Mouse (Mus musculus) C2C12 (cell line): ENCODE data around the gene Glipr1l1. TPM values are rescaled to one million over a fixed set of nuclear protein-coding genes. Genes with fewer than 3 reads are reported as not detected.
A peak's percentile ranks its signal among the peaks of the same experiment; 100 is the strongest.
"Not testable (repeated sequence)": the region's sequence is repeated elsewhere in the genome, so short reads cannot be mapped to it uniquely, and the experiment has no call there.

Experiments used
- H3K27me3 ChIP-seq: one replicate; pipeline ENCODE4 v1.6.1; 2011; ENCODE audit not compliant: control insufficient read depth, insufficient read depth, insufficient read length
- H3K36me3 ChIP-seq: one replicate; pipeline ENCODE4 v1.6.1; 2011; ENCODE audit not compliant: control insufficient read depth, insufficient read depth
- H3K4me3 ChIP-seq: one replicate; pipeline ENCODE4 v1.5.1; 2011; ENCODE audit warnings: mild to moderate bottlenecking, control low read depth; ENCODE audit not compliant: poor library complexity, insufficient read depth, severe bottlenecking
- H3K79me2 ChIP-seq: one replicate; pipeline ENCODE4 v1.6.1; 2011; ENCODE audit not compliant: control insufficient read depth, insufficient read depth
- H3K79me3 ChIP-seq: one replicate; pipeline ENCODE4 v1.6.1; 2011; ENCODE audit warnings: low read depth, control low read depth
- H3ac ChIP-seq: one replicate; pipeline ENCODE3; 2011; ENCODE audit warnings: low read depth; ENCODE audit not compliant: control insufficient read depth, insufficient read length
- CEBPB ChIP-seq: IDR thresholded peaks from one replicate; pipeline ENCODE4 v1.6.1; 2011; ENCODE audit warnings: low read depth, mild to moderate bottlenecking, control low read depth, moderate library complexity
- CTCF ChIP-seq: IDR thresholded peaks from one replicate; pipeline ENCODE4 v1.5.1; 2011; ENCODE audit not compliant: control insufficient read depth, insufficient read depth, insufficient read length
- FOSL1 ChIP-seq: IDR thresholded peaks from one replicate; pipeline ENCODE4 v1.8.0; 2011; ENCODE audit warnings: mild to moderate bottlenecking, low read length; ENCODE audit not compliant: poor library complexity, insufficient read depth, severe bottlenecking
- MAX ChIP-seq: IDR thresholded peaks from one replicate; pipeline ENCODE4 v1.6.1; 2011; ENCODE audit warnings: mild to moderate bottlenecking, control low read depth
- MYOD1 ChIP-seq: IDR thresholded peaks from one replicate; pipeline ENCODE4 v1.6.1; 2011; ENCODE audit warnings: low read depth; ENCODE audit not compliant: control insufficient read depth, insufficient read length
- MYOG ChIP-seq: IDR thresholded peaks from one replicate; pipeline ENCODE4 v1.6.1; 2011; ENCODE audit not compliant: control insufficient read depth, insufficient read length; ENCODE audit errors: extremely low read depth
- USF1 ChIP-seq: IDR thresholded peaks from one replicate; pipeline ENCODE4 v1.6.1; 2011; ENCODE audit warnings: low read depth, mild to moderate bottlenecking, control low read depth, moderate library complexity
- long read RNA-seq, 2 experiments: library from polyadenylated mRNA; unstranded; transcript quantifications; one replicate each; pipeline ENCODE4 v2.0.0; 2019 to 2020
- polyA plus RNA-seq: library from polyadenylated mRNA; unstranded; fragments of >200 nt; fragmentation: generic; extraction: Trizol; gene quantifications from one replicate; pipeline ENCODE4 v1.2.1, GENCODE M21; 2012; ENCODE audit warnings: missing spikeins

The Glipr1l1 gene
- not detected for polyA plus RNA-seq
- long read RNA-seq, experiment 1, result 0 reads
- long read RNA-seq, experiment 2, result 0 reads

GRCm38 (mm10) chr10:112059702-112060582, at the start of gene Glipr1l1:
Glipr1l1 (plus strand) TSS chr10:112060189.
- TF ChIP-seq USF1 (no peak), MAX (no peak), CEBPB (no peak), MYOG (no peak), MYOD1 (no peak), FOSL1 (no peak), CTCF (peak; percentile 11)
- Histone ChIP-seq H3K79me2 (no peaks in the 10 kb centered on the region), H3K4me3 (no peak within 1 kb of the TSS), H3K27me3 (no peaks in the 10 kb centered on the region), H3K79me3 (no peaks in the 10 kb centered on the region), H3K36me3 (no peaks in the 10 kb centered on the region), H3ac (no peak within 1 kb of the TSS)

- H3K4me3 ChIP-seq, result no peak overlapping the region
- no peaks in the 10 kb centered on the region for H3K36me3 ChIP-seq
- H3K27me3 ChIP-seq, result no peaks in the 10 kb centered on the region
- no peaks in the 10 kb centered on the region for H3K79me3 ChIP-seq
- no peak for TF ChIP-seq FOSL1
- no peak for TF ChIP-seq CEBPB
- no peaks in the 10 kb centered on the region for H3K79me2 ChIP-seq
- H3ac ChIP-seq, result no peak overlapping the region
Measured at GRCm38 (mm10) chr10:112023585-112023984, 36.4 kb upstream of the Glipr1l1 start.

GRCm38 (mm10) chr10:112028689-112029088, 31.3 kb upstream of the Glipr1l1 start:
- H3K4me3 ChIP-seq, H3K36me3 ChIP-seq, H3K27me3 ChIP-seq, H3K79me3 ChIP-seq, H3ac ChIP-seq, H3K79me2 ChIP-seq: not testable (repeated sequence)

GRCm38 (mm10) chr10:112043523-112043922, 16.5 kb upstream of the Glipr1l1 start:
- not testable (repeated sequence) for H3K4me3 ChIP-seq, H3K79me3 ChIP-seq, H3ac ChIP-seq, H3K79me2 ChIP-seq, H3K36me3 ChIP-seq, H3K27me3 ChIP-seq

- H3K4me3 ChIP-seq, H3ac ChIP-seq, H3K36me3 ChIP-seq, H3K27me3 ChIP-seq, H3K79me2 ChIP-seq, H3K79me3 ChIP-seq: not testable (repeated sequence)
Measured at GRCm38 (mm10) chr10:112044283-112044682, 15.7 kb upstream of the Glipr1l1 start.

- TF ChIP-seq MYOD1, result no peak
- Histone ChIP-seq H3K36me3 (no peaks in the 10 kb centered on the region), H3K79me2 (no peaks in the 10 kb centered on the region), H3K27me3 (no peaks in the 10 kb centered on the region), H3K4me3 (no peak overlapping the region), H3ac (no peak overlapping the region), H3K79me3 (no peaks in the 10 kb centered on the region)
Measured at GRCm38 (mm10) chr10:112051220-112051619, 8.8 kb upstream of the Glipr1l1 start.

GRCm38 (mm10) chr10:112051956-112052355, 8.0 kb upstream of the Glipr1l1 start:
- not testable (repeated sequence) for H3K27me3 ChIP-seq, H3K4me3 ChIP-seq, H3K36me3 ChIP-seq, H3K79me3 ChIP-seq, H3K79me2 ChIP-seq, H3ac ChIP-seq

GRCm38 (mm10) chr10:112060583-112060934, 570 bp downstream of the Glipr1l1 start:
- not testable (repeated sequence) for H3K79me2 ChIP-seq, H3K36me3 ChIP-seq, H3K27me3 ChIP-seq, H3ac ChIP-seq, H3K4me3 ChIP-seq, H3K79me3 ChIP-seq
